Mouse (Mus musculus) regulatory T cell (primary cell): ENCODE data around the gene Dlg2.

Source experiments
- in situ Hi-C: fragments of 300-600 bp; cut with MboI, MseI; formaldehyde crosslinking; loops from one replicate; pipeline ENCODE4 v1.15.1; 2025; ENCODE audit warnings: high pct_unique_total_duplicates

The Dlg2 gene

DNA sequence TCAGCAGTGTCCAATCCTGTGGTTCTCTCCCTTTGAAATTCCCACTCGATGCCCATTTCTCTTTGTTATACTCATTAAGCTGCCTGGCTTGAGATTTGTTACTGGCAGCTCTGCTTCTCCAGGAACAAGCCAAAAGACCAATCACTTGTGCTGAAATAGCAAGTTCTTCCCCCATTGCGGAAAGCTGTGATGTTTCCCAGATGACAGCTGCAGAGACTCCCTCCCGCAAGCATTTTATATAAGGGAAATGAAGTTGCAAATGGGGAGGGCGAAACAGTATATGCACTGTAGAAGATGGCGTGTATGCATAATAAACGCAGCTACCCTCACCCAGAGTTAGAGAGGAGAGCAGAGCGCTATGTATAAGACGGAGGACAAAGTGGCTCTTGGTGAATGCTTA, 1417.5 kb downstream of the Dlg2 start:
- in situ Hi-C loops: no loop called here

GRCm38 (mm10) chr7:91896935-91897334, 1420.5 kb downstream of the Dlg2 start:
- in situ Hi-C loops: no loop called here

DNA sequence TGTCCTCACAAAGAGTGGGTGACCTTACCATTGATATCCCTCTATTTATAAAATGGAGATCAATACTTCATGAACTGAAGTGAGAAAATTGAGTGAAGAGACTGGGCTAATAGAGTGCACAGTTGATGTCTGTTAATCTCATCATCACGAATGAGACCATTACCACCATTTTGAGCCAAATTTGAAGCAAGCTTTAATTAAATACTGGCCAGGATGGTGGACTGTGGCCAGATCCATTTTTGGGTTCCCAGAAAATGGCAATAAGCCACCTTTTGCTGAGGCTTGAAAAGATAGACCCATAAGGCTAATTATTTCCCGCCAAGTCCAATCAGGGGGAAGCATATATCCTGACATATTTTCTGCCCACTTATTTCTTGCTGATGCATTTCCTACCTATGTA, 1421.0 kb downstream of the Dlg2 start:
- in situ Hi-C loops: no loop called here

DNA sequence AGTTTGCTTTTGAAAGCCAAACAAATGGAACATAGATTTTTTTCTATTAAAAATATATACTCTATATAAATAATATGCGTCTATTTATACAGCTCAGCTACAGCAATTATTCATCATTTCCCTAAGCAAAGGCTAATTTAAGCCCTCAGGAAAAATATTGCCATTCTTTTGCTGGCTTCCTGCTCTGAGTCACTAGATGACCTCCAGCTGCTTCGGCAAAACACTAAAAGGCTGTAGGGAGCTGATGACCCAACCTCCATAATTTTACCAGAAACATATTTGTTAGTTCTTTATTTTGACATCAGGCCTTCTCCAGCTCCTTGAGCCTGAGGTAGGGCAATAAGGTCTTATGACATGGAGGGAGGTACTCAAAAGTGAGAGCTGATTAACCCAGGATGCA, 1426.0 kb downstream of the Dlg2 start:
- in situ Hi-C loops: no loop called here

- in situ Hi-C loops: no loop called here
These were observed 1440.3 kb downstream of the Dlg2 start for GRCm38 (mm10) chr7:91916809-91917208.

DNA sequence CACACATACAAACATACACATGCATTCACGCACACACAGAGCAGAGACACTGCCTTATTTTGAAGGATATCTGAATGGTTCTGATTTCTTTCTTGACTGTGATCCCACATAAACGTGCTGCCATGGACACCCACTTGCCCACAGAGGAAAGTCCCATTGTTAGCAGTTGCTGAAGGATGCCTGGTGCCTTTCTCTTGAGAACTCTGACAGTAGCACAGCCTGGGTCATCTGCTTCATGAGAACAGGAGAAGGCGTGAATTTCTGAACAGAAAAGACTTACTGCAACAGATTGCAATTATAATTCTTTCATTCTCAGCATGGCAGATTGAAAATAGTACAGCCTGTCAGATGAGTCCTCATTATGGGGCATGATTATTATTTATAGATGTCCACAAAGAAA, 1442.6 kb downstream of the Dlg2 start:
- in situ Hi-C loops: no loop called here

DNA sequence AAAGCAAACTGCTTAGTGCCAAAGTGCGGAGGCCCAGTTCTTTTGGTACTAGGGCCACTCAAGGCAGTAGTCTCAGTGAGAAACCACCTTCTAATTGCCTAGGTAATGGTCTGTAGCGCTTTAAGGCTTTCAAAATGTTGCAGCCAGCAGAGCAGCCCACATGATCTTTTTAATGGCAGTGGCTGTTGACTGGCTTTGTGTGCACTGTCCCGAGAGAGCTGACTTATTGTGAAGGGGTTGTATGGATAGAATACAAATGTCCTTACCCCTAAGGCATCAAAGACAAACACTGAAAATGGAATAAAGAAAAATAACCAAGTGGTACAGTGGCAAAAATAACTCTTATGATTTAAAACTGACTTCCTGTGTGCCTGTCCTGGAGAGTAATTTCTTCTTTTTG, 1443.3 kb downstream of the Dlg2 start:
- in situ Hi-C loops: no loop called here

DNA sequence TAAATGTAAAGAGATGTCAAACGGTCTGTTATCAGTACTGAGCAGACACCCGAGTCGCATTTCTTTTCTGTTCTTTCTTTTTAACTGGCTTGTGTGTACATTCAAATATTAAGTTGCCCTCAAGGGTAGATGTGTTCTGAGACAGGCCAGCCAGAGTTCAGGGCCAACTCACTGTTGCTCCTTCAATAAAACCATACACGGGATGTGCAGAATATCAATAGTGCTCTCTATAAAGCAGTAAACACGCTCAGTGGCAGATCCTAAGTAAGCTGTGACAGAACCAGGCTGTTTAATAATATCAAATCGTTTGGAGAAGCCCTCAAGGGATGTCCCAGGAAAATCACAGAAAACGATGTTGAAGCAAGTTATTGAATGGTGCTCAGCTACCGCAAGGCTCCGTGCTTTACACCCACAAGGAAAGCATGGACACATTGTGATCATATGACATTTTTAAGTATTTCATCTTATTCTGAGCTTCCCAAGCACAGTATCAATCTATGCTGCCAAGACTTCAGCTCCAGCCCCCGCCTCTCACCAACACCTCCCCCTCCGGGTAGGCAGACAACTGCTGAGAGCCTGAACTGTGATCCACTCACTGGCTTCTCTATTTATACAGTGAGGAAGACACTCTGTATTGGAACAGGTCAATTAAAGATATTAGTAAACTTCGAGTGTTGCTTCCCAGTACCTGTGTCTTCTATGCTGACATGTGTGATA, 1458.6 kb downstream of the Dlg2 start:
- in situ Hi-C loops: no loop called here

DNA sequence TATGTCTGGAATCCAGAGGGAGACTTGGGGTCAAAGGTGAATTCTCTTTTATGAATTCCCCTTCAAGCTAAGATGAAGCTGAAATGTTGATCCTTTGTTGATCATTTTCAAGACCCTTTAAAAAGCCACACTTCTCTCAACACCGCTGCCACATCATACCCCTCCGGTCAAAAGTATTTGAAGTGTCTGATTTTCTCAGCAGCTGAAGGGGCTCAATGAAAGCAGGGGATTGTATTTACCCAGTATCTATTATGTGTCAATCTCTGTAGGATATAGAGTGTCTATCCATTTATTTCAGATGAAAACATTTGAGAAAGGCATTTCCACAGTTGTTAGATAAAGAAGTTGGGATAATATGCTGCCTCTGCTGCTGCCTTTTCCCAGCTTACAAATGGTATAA, 1459.7 kb downstream of the Dlg2 start:
- in situ Hi-C loops: no loop called here

DNA sequence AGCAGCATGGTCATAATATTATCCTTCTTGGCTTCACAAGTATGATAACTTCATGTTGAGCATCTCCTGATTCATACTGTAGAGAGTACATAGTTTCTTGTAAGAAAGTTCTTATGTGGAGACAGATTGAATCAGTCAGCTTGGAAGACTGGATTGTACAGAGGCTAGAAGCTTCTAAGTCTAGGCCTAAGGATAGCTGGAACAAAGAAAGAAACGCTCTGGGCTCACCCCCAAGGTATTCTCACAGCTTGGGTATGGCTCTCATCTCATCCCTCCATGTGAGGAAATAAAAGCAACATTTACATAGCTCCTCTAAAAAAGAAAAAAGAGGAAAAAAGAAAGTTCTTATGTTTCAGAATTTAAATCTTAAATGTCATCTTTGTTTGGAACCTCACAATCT, 1466.8 kb downstream of the Dlg2 start:
- in situ Hi-C loops: no loop called here

- in situ Hi-C loops: no loop called here
These were observed 1479.1 kb downstream of the Dlg2 start for GRCm38 (mm10) chr7:91955584-91955983.

DNA sequence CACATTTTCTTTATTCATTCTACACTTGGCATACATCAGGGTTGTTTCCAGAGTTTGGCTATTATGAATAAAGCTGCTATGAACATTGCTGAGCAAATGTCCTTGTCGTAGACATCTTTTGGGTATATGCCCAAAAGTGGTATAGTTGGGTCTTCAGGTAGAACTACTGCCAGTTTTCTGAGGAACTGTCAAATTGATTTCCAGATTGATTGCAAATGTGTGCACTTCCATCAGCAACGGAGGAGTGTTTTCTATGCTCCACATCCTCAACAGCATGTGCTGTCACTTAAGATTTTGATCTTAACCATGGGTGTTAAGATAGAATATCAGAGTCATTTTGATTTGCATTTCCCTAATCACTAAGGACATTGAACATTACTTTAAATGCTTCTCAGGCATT, 1486.5 kb downstream of the Dlg2 start:
- in situ Hi-C loops: no loop called here

GRCm38 (mm10) chr7:91972970-91973369, 1496.5 kb downstream of the Dlg2 start:
- in situ Hi-C loops: no loop called here

DNA sequence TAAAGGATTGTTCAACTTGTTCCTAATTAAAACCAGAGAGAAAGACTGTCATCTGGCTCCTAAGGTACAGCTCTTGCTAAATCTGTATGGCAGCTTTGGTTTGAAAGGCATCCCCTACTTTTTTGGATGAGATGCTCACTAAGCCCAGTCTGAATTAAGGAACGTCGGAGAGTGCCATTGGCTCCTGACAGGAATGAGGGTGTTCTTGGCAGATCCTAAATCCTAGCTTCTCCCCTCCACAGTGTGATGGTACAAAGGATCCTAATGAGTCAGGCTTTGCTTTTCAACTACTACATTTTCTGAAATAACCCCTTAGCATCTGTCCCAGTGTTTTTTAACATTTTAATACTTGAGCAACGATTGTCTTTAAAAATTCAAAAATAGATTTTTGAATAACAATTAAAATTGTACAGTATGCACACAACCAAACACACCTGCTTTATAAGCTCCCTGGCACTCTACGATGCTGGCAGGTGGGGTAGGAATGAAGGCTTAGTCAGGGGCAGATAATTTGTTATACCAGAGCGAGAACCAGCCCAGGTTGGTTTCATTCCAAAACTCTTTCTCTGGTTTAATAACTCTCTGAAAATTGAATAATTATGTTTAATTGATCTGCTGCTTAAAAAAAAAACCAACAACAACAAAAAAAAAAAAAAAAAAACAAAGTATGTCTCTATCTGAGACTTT, 1527.4 kb downstream of the Dlg2 start:
- in situ Hi-C loops: no loop called here

- in situ Hi-C loops: no loop called here
These were observed 1529.4 kb downstream of the Dlg2 start for GRCm38 (mm10) chr7:92005681-92006425.

GRCm38 (mm10) chr7:92008702-92009101, 1532.2 kb downstream of the Dlg2 start:
- in situ Hi-C loops: no loop called here

- in situ Hi-C loops: no loop called here
These were observed 1548.5 kb downstream of the Dlg2 start for GRCm38 (mm10) chr7:92024928-92025327.

- in situ Hi-C loops: no loop called here
These were observed 1549.1 kb downstream of the Dlg2 start for GRCm38 (mm10) chr7:92025465-92026056.

- in situ Hi-C loops: no loop called here
These were observed 1550.6 kb downstream of the Dlg2 start for GRCm38 (mm10) chr7:92027049-92027448.

DNA sequence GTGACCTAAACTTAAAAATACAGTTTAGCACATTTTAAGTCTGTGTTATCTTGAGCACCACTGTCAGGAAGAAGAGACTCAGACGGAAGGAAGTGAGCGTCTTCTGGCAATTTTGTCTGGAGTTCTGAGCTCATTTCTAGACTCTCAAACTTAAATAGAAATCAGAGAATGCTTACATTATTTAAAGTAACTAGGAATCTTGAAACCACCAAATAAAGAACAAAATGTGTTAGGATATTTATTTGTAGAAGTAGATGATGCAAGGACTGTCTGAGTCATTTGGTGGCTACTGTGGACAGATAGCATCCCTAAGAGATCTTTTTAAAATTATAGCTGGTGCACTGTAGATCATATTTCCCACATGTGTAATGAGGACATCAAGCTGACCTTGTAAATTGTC, 1557.8 kb downstream of the Dlg2 start:
- in situ Hi-C loops: no loop called here

- in situ Hi-C loops: no loop called here
These were observed 1563.7 kb downstream of the Dlg2 start for GRCm38 (mm10) chr7:92040187-92040586.

DNA sequence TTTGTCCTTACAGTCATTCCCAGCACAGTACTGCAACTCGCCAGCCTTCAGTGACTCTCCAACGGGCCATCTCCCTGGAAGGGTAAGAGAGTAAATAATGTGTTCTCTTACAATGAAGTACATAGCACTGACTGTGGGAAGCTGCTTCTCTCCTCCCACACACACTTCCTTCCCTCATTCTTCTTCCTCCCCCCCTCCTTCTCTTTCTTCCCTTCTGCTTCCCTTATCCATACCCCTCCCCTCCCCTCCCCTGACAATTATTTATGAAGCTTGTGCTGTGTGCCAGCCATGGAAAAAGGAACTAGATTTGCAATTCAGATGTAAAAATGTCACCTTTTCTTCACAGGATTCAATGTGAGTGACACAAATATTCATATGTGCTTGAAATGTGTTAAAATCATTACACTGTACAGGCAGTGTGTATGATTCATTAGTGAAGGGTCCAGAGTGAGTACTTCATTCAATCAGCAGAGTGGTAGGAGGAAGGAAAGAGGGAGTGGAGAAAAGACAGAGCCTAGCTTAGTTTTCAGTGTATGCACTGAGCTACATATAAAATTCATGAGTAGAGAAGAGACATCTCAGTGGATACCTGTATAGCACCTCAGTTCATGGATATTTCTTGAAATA, 1564.4 kb downstream of the Dlg2 start:
- in situ Hi-C loops: no loop called here
